Mouse (Mus musculus): Measurements from ENCODE around the gene Pms1.
"Not testable (repeated sequence)": the region's sequence is repeated elsewhere in the genome, so short reads cannot be mapped to it uniquely, and the experiment has no call there.

Pms1 gene

DNA sequence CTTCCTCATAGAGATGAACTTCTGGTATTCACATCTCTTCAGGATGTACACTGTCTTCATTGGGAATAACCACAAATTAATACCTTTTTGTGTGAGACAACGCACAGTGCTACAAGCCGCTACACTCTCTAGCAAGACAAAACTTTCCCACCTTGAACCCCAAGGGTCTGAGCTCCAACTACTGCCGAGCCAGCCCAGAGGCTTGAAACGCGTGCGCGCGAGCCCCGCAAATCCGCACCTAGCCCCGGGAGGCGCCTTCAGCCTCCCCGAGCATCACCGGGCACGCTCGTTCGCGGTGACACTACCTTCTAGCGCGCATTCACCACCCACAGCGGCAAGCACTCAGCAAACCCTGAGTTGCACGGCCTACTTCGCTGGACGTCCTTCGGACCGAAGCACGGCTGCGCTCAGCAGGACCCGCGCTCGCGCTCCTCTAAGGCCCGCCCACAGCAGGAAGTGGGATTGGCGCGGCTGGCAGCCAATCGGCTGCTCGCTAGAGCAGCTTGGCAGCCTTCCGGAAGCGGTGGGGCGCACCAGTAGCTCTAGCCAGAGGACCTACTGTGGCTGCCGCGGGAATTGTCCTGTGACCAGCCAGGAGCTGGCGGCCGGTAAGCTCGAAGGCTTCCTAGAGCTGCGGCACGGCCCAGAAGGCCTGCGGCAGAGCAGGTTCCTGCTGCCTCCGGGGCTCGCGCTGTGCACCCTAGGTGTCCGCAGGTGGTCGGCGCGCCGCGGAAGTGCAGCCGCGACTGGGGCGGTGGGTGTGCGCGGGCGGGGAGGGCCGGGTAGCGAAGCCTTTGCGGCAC lies at the start of gene Pms1, which contains the start of the genes Ormdl1 and Gm28778:
Gene Pms1 (minus strand): TSS at position 438 of the 803 bp plus-strand sequence.
Gene Ormdl1 (plus strand): TSS at position 515 of the 803 bp plus-strand sequence.
Gene Gm28778 (plus strand): TSS at position 531 of the 803 bp plus-strand sequence.
- peak; percentile 98 for DNase-seq

DNA sequence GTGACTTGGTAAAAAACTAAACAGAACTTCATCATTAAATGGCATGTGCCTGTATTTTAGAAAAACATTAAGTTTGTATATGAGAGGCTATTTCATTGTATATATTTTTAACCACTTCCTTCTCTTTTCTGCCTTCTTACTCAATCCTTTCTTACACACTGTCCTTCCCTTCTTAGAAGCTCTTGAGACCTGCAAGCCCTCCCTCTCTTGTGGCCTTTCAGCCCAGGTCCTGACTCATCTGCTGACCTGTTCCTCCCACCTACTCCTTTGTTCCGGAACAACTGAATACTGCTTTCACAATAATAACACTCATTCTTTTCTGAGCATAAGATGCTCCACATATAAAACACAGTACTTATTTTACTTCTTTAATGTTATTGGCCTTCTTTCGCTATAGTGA lies 44.3 kb upstream of the Pms1 start:
- DNase-seq, result no peak

DNA sequence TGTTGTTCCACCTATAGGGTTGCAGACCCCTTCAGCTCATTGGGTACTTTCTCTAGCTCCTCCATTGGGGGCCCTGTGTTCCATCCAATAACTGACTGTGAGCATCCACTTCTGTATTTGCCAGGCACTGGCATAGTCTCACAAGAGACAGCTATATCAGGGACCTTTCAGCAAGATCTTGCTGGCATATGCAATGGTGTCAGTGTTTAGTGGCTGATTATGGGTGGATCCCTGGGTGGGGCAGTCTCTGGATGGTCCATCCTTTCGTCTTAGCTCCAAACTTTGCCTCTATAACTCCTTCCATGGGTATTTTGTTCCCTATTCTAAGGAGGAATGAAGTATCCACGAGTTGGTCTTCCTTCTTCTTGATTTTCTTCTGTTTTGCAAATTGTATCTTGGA lies 40.6 kb upstream of the Pms1 start:
- DNase-seq, result not testable (repeated sequence)

DNA sequence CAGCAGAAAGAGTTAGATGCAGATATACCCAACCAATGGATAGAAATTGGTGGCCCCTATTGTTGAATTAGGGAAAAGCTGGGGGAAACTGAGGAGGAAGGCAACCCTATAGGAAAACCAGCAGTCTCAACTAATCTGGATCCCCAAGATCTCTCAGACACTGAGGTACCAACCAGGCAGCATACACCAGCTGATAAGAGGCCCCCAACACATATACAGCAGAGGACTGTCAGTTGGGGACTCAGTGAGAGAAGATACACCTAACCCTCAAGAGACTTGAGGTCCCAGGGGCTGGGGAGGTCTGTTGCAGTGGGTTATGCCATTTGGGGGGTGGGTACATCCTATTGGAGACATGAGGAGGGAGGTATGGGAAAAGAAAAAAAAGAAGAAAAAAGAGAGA lies 38.6 kb upstream of the Pms1 start:
- DNase-seq, result no peak

DNA sequence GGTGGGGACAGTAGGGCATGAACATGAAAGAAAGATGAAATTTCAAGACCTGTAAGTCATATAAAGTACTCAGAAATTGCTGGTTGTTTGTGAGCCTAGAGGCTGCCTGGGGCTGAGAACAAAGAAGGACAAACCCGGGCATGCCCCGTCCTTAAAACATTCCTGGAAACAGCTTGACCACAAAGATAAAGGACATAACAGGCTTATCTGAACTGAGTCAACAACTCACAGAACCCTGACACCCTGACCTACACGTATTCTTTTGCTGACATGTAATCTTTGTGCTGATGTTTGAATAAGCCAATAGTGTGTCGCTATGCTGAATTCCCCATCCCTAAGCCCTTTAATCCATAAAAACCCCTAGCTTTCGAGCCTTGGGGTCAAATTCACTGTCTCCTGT lies 36.7 kb upstream of the Pms1 start:
- not testable (repeated sequence) for DNase-seq

DNA sequence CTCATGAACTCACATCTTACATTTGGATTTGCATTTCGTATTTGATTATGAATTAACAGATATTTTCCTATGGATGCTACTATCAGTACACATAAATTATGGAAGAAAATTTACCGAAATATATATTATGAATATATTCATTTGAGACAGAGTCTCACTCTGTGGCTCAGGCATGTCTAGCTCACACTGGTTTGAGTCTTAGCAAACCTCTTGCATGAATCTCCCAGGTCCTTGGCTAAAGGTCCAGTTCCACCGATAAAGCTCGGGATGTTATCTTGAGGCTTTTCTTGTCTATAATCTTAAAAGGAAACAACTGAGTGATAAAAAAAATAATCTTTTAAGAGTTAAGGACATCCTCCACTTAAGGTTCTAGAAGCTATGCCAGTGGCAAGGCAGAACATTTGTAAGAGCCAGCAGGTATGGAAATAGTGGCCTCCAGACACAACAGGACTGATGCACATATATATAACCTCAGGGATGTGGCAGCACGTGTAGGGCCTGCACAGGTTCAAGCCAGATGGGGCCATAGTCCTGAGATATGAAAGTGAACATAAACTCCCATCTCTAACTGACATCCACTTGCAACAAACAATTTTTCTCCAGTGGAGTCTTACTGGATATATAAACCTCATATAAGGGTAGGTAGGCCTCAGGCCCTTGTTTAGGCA lies 28.1 kb upstream of the Pms1 start:
- DNase-seq, result no peak

DNA sequence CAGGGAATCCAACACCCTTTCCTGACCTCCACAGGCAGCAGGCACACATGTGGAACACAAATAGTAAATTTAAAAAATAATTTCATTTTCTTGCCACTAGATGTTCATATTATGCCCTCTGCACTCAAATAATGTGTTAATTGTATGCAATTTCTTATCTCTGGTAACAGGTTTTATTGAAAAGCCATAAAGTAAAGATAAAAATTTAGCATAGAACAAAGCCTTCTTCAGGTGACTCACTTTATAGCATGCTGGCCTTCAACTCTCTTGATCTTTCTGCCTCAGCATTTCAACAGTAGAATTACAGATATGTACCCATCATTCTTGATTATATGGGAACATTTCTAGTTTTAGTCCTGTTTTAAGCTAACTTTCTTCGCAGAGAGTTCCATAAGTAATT lies 27.5 kb upstream of the Pms1 start:
- no peak for DNase-seq

DNA sequence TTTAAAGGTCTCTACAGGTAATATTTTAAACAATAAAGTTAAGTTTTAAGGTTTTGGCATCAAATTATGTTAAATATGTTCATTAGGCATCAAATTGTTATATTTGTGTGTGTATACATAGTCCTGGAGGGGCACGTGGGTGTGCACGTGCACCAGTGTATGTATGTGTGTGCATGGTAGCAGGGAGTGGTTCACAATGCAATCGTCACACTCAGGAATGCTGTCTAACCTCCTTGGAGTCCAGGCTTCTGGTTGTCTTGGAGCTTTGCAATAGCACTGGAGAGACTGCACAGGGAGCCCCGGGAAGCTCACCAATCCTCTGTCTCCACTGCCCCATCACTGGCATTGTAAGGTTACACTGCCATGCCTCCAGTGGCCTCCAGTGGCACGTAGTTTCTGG lies 26.4 kb upstream of the Pms1 start:
- no peak for DNase-seq

DNA sequence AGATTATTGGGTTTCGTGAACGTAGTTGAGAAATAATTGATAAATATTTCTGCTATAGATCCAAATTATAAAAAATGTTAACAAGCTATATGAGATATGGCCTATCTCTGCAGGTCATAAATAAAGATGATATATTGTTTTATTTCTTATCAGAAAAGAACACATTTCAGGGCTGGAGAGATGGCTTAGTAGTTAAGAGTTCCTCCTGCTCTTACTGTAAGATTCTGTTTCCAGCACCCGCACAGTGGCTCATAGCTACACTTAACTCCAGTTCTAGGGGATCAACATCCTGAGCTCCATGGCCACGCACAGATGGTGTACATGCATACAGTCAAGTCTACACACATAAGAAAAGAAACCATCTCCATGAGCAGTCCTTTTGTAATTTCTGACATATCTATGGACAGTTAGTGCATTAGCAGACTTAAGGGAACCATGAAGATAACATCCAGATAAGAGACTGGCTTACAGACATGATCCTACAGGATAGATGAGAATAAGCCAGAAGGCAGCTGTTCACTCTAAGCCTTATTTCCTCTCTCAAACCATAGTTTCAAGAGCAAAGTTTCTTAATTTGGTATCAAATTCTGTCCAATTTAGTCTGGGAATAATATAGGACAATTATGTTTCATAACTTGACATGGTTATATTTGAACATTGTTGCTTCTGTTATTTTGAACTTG lies 25.0 kb upstream of the Pms1 start:
- no peak for DNase-seq

DNA sequence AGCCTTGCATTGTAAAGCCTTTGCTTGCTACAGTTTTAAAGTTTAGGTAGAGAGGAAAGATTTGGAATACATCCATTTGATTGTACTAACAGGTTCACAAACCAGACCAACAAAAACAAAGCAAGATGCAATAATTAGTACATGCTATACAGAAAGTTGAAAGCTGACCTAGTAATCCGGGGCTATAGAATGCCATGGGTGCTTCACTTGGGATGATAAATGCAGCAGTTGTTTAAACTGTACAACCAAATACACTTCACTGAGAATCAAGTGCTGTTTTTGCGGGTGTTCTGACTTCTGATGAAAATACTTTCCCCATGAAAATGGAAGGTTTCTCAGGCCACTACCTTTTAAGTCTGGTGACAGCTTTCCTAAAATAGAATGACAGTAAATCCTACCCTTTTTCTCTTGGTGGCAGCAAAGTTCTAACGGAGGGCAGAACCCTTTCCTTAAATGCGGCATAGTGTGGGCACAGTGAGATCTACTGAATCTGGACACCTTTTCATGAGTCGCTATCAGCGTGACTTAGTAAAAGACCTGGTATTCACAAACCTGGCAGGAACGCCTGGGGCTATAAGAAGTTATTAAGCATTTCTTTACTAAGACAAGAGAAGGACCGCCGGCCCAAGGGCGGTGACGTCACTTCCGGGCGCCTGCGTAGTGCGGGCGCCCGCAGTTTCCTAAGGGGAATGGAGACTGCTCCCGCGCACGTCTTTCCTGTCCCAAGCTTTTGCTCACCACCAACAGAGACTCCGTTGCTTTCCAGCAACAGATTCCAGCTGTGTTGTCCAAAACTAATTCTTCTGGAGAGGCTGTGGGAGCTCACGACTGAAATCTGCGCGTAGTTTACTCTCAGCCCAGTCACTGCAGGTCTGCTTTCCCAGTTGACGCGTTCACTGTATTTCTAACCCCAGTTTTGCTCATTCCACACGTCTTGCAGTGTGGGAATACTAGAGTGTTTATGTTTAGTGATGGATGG lies 16.5 kb upstream of the Pms1 start, which contains the start of gene Osgepl1:
Gene Osgepl1 (plus strand): TSS at position 636 of the 979 bp plus-strand sequence.
- peak; percentile 89 for DNase-seq

DNA sequence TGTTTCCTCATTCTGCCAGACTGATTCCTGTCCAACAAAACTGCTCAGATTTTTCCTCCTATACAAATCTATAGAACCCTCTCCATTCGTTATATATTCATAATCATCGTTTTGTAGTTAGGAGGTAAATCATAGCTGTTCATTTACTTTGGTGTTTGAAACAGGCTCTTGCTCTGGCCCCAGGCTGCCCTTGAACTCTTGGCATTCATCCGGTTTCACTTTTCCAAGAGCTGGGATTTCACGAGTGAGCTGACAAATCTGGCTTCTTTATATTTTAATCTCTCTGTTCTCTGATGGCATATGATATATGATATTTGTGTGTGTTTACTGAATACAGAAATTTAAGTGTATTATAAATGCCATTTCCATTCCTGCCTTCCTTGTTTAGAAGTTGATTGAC lies 3.7 kb upstream of the Pms1 start:
- DNase-seq, result no peak

DNA sequence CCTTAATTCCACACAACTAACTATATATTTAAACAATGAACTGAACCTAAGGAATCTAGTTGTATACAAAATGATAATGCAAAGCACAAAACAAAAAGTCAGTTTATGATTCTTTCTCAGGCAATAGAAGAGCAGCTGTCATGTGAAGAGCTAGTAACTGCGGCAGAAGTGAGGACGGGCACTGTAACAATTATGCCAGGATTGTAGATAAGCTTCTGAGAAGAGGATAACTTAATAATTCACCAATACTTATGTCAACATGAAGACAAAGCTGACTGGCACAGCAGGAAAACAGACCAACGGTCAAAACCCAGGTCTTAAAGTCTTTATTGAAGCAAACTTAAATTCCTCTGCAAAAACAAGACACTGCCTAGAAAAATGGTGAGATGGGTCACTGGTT lies 5.6 kb downstream of the Pms1 start:
- DNase-seq, result no peak

DNA sequence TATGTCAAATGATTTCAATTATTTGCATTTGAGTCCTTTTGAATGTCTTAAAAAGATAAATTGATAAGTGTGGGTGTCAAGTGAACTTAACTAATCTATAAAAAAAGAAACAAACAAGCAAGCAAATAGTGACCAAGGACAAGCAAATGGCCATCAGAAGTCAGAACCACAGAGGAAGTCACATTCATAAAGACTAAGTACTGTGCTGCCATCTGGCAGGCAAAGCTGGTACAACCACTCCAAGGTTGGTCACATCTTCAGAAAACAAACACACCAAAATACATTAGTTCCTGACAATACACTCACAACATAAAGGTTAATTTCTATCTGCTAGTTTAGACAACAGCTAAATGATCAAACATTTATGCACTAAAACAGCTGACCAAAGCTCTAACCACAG lies 24.2 kb downstream of the Pms1 start:
- peak; percentile 12 for DNase-seq

DNA sequence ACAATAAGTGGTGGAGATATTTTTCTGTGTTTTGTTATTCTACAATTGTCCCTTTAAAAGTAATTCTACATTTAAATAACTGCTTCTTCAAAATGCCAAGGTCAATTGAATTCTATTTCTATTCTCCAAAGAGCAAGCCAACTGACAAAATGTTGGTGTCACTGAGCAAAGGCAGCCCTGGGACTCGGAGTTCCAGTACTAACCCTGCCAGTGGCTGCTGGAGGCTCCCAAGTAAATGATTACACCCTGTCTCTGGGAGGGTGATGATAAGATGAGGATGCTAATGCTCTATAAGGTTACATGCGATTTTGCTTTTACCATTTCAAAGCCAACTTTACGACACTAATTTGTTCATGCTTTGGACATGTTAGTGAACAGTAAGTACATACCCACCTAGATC lies 26.9 kb downstream of the Pms1 start:
- DNase-seq, result no peak

DNA sequence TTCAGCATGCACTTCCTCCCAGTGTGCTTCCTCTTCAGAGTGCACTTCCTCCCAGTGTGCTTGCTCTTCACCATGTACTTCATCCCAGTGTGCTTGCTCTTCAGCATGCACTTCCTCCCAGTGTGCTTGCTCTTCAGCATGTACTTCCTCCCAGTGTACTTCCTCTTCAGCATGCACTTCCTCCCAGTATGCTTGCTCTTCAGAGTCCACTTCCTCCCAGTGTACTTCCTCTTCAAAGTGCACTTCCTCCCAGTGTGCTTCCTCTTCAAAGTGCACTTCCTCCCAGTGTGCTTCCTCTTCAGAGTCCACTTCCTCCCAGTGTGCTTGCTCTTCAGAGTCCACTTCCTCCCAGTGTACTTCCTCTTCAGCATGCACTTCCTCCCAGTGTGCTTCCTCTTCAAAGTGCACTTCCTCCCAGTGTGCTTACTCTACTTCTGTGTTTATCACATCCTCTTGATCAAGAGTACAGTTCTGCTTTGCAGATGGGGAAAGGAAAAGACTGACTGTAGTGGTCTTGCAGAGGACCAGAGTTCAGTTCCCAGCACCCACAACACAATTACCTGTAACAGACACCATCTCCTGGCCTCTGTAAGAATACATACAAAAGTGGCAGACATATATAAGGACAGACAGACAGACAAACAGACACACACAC lies 31.7 kb downstream of the Pms1 start:
- DNase-seq, result not testable (repeated sequence)

DNA sequence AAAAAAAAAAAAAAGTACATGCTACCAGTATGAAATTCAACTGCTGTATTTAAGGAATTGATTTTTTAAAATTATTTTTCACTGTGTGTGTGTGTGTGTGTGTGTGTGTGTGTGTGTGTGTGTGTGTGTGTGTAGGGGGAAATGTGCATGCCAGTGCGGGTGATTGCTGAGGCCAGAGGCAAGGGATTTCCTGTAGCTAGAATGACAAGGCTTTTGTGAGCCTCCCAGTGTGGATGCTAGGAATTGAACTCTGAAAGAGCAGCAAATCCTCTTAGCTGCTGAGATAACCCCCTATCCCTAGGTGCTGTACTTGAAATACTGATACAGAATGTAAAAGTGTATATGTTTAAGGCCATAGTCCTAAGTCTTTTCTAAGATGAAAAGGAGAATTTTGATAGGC lies 70.8 kb downstream of the Pms1 start:
- no peak for DNase-seq

DNA sequence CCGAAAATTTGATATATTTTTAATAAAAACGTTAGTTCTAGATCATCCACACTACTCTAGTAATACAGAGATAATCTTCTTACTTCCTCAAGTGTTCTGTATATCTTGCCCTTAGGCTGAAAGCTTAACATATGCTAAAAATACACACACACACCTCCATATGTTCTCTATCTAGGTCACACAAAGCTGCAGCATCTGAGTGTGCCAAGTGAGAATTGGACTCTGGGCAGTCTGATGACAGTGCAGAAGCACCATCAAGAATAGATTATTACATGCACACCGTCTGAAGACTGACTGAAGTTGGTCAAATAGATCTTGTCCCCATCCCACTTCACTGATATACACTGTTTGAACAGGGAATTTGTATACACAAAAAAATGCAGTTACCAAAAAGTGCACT lies 71.2 kb downstream of the Pms1 start:
- DNase-seq, result no peak

DNA sequence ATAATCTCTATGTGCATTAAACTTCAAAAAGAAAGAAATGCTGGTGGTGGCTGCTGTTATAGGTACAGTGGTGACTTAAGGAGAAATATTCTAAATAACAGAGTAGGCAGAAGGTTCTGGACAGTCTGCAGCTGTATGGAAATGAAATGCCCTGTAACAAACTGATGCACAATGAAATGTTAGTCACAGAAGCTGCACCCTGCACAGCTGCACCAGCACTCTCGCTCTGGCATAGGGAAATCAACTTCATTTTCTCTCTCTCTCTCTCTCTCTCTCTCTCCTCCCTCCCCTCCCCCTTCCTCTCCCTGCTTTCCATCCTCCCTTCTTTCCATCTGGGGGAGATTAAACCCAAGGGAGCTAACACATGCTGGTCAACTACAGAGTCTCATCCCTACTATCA lies 72.0 kb downstream of the Pms1 start:
- no peak for DNase-seq

DNA sequence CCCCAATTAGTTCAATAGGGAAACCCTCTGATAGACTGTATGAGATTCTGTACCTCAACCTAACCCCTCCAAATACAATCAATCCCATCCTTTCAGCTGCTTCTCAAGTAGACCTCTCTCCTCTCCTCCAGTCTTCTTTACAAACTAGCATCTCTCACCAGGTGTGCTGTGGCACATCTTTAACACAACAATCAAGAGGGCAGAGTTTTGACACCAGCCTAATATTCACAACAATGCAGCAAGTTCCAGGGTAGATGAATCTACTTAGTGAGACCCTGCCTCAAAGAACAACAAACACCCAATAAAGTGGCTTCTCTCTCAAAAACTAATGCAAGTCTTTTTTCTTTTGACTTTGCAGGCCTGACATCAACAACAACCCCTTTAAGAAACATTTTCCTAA lies 86.7 kb downstream of the Pms1 start:
- DNase-seq, result no peak

DNA sequence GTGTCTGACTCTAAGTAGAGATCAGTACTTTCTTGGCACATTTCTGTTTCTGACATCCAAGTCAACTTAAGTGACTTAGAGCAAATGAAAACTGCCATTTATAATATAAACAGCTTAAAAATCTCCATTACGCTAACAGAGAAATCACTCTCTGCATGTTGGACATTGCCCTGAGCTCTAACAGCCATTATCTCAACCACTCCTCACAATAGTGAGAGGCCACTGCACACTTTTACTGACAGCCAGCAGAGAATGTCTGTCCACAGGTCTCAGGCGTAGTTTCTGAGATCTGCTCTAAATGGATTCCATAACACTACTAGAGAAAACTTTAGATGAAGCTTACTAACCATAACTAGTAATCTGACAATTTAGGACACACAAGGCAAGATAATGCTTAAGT lies 92.9 kb downstream of the Pms1 start:
- DNase-seq, result no peak

DNA sequence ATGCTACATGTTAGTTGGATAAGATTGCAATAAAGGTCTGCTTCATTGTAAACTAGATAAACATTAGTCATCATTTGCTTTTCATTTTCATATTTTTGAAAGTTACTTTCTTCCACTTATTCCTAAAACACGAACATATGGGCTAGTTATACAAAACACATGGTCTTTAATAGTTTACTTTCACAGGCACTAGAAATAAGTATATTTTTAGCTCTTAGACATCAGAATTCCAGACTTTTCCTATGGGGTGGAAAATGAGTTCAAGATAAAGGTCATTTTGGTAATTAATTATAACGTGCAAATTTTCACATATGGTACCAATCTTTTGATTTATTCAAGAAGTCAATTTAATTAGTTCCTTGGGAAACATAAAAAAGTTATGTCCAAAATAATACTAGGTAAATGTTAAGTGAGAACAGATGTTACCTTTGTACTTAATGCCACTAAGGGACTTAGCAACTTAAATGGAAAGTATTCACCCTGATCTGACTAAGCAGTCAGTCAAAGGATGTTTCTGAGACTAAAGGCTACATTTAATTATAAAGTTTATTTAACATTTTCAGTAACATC lies 95.1 kb downstream of the Pms1 start:
- no peak for DNase-seq

DNA sequence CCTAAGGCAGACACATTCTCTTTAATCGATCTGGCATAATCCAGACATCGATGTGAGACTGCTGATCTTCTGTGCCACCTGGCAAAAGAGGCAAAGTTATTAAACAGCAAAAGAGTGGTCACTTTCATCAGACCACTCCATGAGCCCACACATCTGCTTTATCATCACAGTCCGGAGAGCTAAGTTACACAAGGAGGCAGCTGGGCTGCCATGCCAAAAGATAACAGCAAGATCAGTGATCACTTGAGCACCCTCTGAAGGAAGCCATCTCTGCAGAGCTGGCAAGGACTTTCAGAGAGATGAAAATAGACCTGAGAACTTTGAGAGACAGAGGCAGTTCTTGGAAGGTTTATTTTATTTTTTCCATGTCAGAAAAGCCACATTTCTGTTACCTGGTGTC lies 102.3 kb downstream of the Pms1 start:
- DNase-seq, result no peak

Measured in kidney, adult 18-20 months (tissue).